Mouse (Mus musculus) spleen, adult 18-20 months (tissue): ENCODE results near the gene Mbnl1.

Source experiments
- DNase-seq, 2 experiments: peaks; one replicate each; pipeline ENCODE4 v3.0.0; 2022; ENCODE audit warnings: mixed read lengths in 2 of 2

Mbnl1 gene

DNA sequence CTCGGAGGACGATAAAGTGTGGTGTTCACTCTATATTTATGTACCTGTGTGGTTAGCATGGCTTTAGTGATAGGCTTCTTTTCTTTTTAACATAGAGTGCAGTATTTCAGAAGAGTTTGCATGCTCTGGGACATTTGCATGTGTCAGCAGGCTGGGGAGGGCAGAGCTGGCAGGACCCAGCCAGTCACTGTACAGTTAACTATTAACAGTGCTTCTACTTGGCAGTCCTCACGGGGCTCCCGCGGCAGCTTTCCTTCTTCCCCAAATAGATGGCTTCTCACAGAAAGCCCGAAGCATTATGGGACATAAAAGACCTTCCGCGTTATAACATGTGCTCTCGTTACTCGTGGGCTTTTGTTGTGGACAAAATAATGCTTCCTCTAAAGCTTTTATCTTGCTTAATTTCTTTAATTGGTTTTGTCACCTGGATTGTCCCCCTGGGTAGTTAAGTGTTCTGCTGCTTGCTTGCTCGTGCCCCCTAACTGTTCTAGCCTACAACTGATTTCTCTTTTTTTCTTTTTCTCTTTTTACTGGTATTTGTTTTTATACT is 142.5 kb downstream of the Mbnl1 start:
- no peak for DNase-seq

DNA sequence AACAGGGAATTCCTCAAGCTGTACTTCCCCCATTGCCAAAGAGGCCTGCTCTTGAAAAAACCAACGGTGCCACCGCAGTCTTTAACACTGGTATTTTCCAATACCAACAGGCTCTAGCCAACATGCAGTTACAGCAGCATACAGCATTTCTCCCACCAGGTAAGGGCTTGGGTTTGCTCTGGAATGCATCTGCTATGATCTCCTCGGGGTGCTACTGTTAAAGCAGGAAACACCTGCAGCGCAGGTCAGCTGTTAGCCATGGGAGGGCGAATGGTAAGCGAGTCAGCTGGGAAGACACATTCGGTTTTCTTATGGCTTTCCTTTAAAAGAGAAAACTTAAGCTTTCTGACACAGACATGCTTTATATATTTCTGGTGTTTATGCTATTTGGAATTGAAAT is 143.0 kb downstream of the Mbnl1 start:
- DNase-seq: no peak

DNA sequence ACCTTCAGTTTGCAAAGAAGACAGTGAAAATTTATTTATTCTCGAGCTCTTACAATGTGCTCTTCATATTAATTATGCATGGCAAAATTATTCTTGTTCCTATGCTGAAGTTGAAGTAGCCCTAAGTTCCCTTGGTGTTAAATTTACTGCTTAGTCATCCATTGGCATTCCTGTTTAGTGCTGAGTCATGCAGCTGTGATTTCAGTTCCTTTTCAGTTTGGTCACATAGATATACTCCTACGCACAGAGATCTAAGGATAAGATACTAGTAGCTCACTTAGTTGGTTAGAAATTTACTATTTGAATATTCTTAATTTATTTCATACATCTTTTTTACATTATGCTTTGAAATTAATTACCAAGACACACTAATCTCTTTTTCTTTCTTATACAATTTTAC is 143.5 kb downstream of the Mbnl1 start:
- DNase-seq: no peak

GRCm38 (mm10) chr3:60617643-60618042 is 145.0 kb downstream of the Mbnl1 start:
- DNase-seq: no peak

GRCm38 (mm10) chr3:60620236-60620635 is 147.6 kb downstream of the Mbnl1 start:
- no peak for DNase-seq

GRCm38 (mm10) chr3:60631183-60631582 is 158.6 kb downstream of the Mbnl1 start:
- DNase-seq: no peak

DNA sequence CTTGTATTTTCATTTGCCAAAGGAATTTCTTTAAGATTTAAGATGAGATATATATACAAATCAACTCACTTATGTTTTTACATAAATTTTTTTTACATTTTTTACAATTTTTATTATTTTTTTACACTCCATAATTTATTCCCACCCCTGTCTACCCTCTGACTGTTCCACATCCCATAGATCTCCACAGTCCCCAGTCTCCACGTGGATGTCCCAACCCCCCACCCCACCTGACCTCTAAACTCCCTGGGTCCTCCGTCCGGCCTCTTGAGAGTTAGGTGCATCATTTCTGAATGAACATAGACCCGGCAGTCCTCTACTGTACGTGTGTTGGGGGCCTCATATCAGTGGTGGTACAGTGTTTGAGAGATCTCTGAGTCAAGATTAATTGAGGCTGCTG is 159.1 kb downstream of the Mbnl1 start:
- no peak for DNase-seq

DNA sequence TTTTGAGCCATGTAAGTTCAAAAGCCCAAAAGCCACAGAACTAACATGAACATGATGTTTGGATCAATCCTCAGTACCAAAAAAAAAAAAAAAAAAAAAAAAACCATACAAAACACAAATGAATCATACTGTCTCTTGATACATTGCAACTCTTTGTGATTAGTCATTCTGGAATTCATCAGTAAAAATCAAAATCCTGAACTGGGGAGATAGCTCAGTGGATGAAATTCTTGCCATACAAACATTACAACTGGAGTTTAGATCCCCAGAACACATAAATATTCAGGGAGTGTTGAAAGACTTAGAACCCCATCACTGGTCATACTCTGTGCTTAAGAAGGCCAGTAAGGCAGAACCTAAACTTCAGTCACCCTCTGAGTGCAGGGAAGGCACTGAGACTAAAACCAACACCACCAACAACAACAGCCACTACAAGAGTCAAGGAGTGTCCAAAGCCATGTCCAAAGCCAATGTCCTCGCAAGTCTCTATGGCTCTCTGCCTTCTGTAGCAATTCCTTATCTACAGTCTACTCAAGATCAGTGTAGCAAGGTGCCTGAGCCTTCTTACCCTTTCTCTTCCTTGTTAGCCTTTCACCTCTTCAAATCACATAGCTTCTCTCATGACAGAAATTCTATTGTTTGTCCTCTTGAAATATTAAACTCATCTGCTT is 160.3 kb downstream of the Mbnl1 start:
- DNase-seq: no peak

- DNase-seq: no peak
Measured at GRCm38 (mm10) chr3:60638530-60638929, 165.9 kb downstream of the Mbnl1 start.

- DNase-seq: no peak
Measured at GRCm38 (mm10) chr3:60639135-60639534, 166.5 kb downstream of the Mbnl1 start.

- no peak for DNase-seq
Measured at GRCm38 (mm10) chr3:60642227-60642626, 169.6 kb downstream of the Mbnl1 start.

DNA sequence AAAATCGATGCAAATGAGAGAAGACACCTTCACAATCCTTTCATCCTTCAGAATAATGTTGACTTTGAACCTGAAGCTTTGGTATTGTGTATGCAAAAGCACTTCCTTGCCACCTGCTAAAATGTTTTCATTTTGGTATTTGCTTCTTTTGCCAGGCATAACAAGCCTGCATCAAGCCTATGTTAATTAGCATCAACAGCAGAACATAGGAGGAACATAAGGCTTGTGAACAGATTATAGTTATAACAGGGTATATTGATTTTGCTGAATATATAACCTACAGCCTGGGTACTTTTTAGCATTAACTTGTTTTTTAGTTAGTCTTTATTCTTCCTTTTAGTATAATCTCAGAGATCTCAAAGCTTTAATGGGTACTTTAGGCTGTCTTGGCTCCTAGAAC is 172.9 kb downstream of the Mbnl1 start:
- DNase-seq: no peak

- DNase-seq: no peak
Measured at GRCm38 (mm10) chr3:60648293-60648692, 175.7 kb downstream of the Mbnl1 start.

- DNase-seq: no peak
Measured at GRCm38 (mm10) chr3:60660762-60661161, 188.1 kb downstream of the Mbnl1 start.
